Mouse (Mus musculus) lung, adult 2 months (tissue): ENCODE results near the gene Tmem132b.

ENCODE experiments used
- CTCF ChIP-seq: fragments of 200-500 bp; IDR thresholded peaks from 2 replicates; pipeline ENCODE4 v1.5.1; 2011; ENCODE audit warnings: mild to moderate bottlenecking, low read length, control low read depth; ENCODE audit not compliant: insufficient read depth
- POLR2A ChIP-seq: fragments of 200-500 bp; IDR thresholded peaks from 2 replicates; pipeline ENCODE4 v1.6.1; 2011; ENCODE audit warnings: low read depth, mild to moderate bottlenecking, control low read depth, low read length, borderline replicate concordance; ENCODE audit errors: extremely low read depth

- no peak for TF ChIP-seq POLR2A
- no peak for TF ChIP-seq CTCF
Measured at GRCm38 (mm10) chr5:125829342-125829741, 297.8 kb downstream of the Tmem132b start.
